Mouse (Mus musculus): ENCODE results near the gene Mapkapk2. TPM values are rescaled to one million over a fixed set of nuclear protein-coding genes. Genes with fewer than 3 reads are reported as not detected.
A peak's percentile ranks its signal among the peaks of the same experiment; 100 is the strongest.
"Not testable (repeated sequence)": the region's sequence is repeated elsewhere in the genome, so short reads cannot be mapped to it uniquely, and the experiment has no call there.

Gene Mapkapk2
- polyA plus RNA-seq, 1 experiment from 2014 or later: 25.7 TPM

DNA sequence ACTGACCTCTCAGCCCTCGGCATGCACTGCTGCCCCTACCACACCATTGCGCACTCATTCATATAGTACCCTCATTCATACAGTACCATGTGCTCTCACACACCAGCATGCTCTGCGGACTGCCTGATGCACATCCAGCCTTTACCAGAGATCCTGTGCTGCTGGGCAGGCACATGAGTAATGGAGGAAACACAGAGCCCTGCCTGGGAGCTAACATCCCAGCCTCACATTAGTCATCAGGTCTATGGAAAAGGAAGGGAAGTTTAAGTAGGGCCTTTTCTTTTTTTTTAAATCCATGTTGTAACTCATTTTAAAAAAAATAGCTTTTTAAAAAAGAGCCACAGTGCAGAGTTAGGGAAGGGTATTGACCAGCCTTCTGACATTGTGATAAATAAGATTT lies 54.9 kb downstream of the Mapkapk2 start:
- Histone ChIP-seq H3K9me3 (replicated peaks) (no peaks in the 10 kb centered on the region), H3K4me1 (no peaks in the 10 kb centered on the region; the same call in 1 of the 2 replicates), H3K27ac (no peak overlapping the region), H3K36me3 (no peaks in the 10 kb centered on the region), H3K4me3 (no peak overlapping the region), H3K4me2 (no peak overlapping the region), H3K9ac (no peak overlapping the region), H3K27me3 (replicated peaks) (no peaks in the 10 kb centered on the region)
- ATAC-seq: no peak
- WGBS (ENCODE audit: insufficient replicate concordance): 81% methylated on average over 3 of the region's 3 CpGs

GRCm38 (mm10) chr1:131042263-131042662 lies 55.4 kb downstream of the Mapkapk2 start:
- no peaks in the 10 kb centered on the region; the same call in 1 of the 2 replicates for H3K4me1 ChIP-seq
- ATAC-seq: no peak
- no peak overlapping the region for H3K9ac ChIP-seq
- H3K9me3 ChIP-seq (replicated peaks): no peaks in the 10 kb centered on the region
- H3K4me2 ChIP-seq: no peak overlapping the region
- H3K36me3 ChIP-seq: no peaks in the 10 kb centered on the region
- H3K4me3 ChIP-seq: no peak overlapping the region
- WGBS (ENCODE audit: insufficient replicate concordance): 46% methylated on average over 2 of the region's 2 CpGs
- H3K27ac ChIP-seq: no peak overlapping the region
- no peaks in the 10 kb centered on the region for H3K27me3 ChIP-seq (replicated peaks)

GRCm38 (mm10) chr1:131039479-131039878 lies 58.1 kb downstream of the Mapkapk2 start:
- ATAC-seq: no peak

DNA sequence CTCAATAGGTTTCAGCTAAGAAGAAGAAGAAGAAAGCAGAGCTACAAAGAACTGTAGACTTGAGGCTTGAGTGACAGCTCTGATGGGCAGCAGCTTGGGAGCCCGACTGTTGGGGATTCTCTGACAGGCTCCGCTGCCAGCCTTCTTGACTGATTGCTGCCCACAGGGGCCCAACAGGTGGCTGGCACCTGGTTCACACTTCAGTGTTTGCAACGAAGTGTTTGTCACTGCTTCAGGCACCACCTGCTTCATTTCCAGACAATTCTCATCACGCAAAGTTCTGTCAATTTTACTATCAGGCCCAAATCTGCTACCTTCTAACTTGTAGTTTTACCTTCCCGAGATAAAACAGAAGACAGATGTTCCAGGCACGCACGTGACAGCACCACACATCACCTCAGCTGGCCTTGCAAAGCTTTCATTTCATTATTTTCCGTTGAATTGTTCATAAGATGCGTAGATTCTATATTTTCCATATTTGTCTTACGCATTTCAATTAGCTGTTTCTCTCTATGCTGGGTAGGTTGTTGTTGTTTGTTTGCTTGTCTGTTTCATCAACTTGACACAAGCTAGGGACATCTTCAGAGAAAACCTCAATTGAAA lies 59.1 kb downstream of the Mapkapk2 start:
- Histone ChIP-seq H3K9ac (no peak overlapping the region), H3K4me3 (no peak overlapping the region), H3K4me1 (no peaks in the 10 kb centered on the region; the same call in 1 of the 2 replicates), H3K36me3 (no peaks in the 10 kb centered on the region), H3K4me2 (no peak overlapping the region), H3K27ac (no peak overlapping the region), H3K27me3 (replicated peaks) (no peaks in the 10 kb centered on the region), H3K9me3 (replicated peaks) (no peaks in the 10 kb centered on the region)
- no peak for ATAC-seq
- 71% methylated on average over 10 of the region's 10 CpGs for WGBS (ENCODE audit: insufficient replicate concordance)

More at GRCm38 (mm10) chr1:131039479-131039878, 58.1 kb downstream of the Mapkapk2 start:
- WGBS (ENCODE audit: insufficient replicate concordance): 67% methylated on average over 5 of the region's 5 CpGs
- Histone ChIP-seq H3K27ac (no peak overlapping the region), H3K27me3 (replicated peaks) (no peaks in the 10 kb centered on the region), H3K4me1 (no peaks in the 10 kb centered on the region; the same call in 1 of the 2 replicates), H3K9me3 (replicated peaks) (no peaks in the 10 kb centered on the region), H3K36me3 (no peaks in the 10 kb centered on the region), H3K4me2 (no peak overlapping the region), H3K4me3 (no peak overlapping the region), H3K9ac (no peak overlapping the region)

GRCm38 (mm10) chr1:131038001-131038400 lies 59.6 kb downstream of the Mapkapk2 start:
- Histone ChIP-seq H3K9ac (no peak overlapping the region), H3K9me3 (replicated peaks) (no peaks in the 10 kb centered on the region), H3K36me3 (no peaks in the 10 kb centered on the region), H3K4me1 (no peaks in the 10 kb centered on the region; the same call in 1 of the 2 replicates), H3K27ac (no peak overlapping the region), H3K4me2 (no peak overlapping the region), H3K27me3 (replicated peaks) (no peaks in the 10 kb centered on the region), H3K4me3 (no peak overlapping the region)
- no peak for ATAC-seq
- WGBS (ENCODE audit: insufficient replicate concordance): 72% methylated on average over 5 of the region's 5 CpGs

DNA sequence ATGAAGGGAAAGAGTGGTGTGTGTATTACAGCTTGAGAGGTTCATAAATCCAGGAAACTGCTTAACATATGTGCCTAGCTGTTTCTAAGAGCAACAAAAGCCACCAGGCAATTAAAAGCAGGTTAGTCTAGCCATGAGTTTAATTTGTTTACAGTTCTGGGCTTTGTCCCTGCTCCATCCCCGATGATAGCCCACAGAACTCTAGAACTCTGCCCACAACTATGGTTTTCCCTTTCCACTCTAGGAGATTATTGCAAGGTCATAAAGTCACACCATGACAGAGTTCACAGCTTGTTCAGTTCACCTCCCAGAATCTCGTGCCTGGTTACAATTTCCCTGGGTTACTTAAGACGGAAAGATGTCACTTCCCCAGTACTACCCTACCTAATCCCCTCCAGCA lies 66.4 kb downstream of the Mapkapk2 start:
- Histone ChIP-seq H3K4me3 (no peak overlapping the region), H3K27ac (no peak overlapping the region), H3K9me3 (replicated peaks) (no peaks in the 10 kb centered on the region), H3K4me1 (peaks cover 20% of the 10 kb centered on the region), H3K36me3 (no peaks in the 10 kb centered on the region), H3K4me2 (no peak overlapping the region), H3K27me3 (replicated peaks) (no peaks in the 10 kb centered on the region; the same call in 1 of the 2 replicates), H3K9ac (no peak overlapping the region)
- ATAC-seq: no peak
- 43% methylated on average over 3 of the region's 3 CpGs for WGBS (ENCODE audit: insufficient replicate concordance)

DNA sequence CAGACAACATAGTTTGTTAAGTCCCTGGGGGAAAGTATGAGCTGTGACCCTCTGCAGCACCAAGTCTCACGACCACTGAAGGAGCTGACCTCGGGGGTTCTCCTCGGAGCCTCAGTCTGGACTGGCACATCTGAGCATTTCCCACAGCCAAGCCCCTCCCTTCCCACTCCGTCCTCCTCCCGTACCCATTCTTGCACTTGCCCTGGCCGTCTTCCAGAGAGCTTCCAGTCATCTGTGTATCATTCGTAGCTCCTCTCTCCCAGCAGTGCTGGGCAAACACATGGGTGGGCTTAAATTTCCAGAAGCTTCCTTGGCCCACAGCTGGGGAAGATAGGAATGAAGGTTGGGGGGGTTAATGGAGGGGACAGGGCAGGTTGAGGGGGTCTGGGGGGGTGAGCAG lies 67.4 kb downstream of the Mapkapk2 start:
- H3K4me3 ChIP-seq: no peak overlapping the region
- peaks cover 30% of the 10 kb centered on the region for H3K4me1 ChIP-seq
- no peak overlapping the region for H3K9ac ChIP-seq
- no peaks in the 10 kb centered on the region for H3K36me3 ChIP-seq
- H3K27me3 ChIP-seq (replicated peaks): no peaks in the 10 kb centered on the region; the same call in 1 of the 2 replicates
- no peaks in the 10 kb centered on the region for H3K9me3 ChIP-seq (replicated peaks)
- H3K27ac ChIP-seq: no peak overlapping the region
- no peak for ATAC-seq
- WGBS (ENCODE audit: insufficient replicate concordance): 57% methylated on average over 7 of the region's 7 CpGs
- no peak overlapping the region for H3K4me2 ChIP-seq

GRCm38 (mm10) chr1:131029215-131029614 lies 68.4 kb downstream of the Mapkapk2 start:
- Histone ChIP-seq H3K27me3 (replicated peaks) (no peaks in the 10 kb centered on the region; the same call in 1 of the 2 replicates), H3K4me1 (peaks cover 33% of the 10 kb centered on the region), H3K9me3 (replicated peaks) (no peaks in the 10 kb centered on the region), H3K4me2 (peak overlapping the region; percentile 25), H3K27ac (peak overlapping the region; percentile 8; the same call in 1 of the 2 replicates), H3K9ac (no peak overlapping the region), H3K4me3 (no peak overlapping the region), H3K36me3 (no peaks in the 10 kb centered on the region)
- peak; percentile 92 for ATAC-seq
- WGBS (ENCODE audit: insufficient replicate concordance): 17% methylated on average over 3 of the region's 3 CpGs

DNA sequence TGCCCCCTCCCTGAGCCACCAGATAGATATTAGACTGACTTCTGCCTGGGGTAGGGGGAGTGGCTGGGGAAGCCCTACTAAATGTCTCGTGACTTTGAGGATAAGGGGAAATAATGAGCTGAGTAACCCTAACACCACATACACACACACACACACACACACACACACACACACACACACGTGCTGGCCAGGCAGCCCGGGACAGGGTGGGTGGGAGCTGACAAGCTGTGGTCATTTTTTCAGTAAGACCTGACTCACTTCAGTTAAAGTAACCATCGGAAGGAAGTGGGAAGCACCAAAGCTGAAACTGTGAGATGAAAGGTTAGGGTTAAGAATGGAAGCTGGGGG lies 71.8 kb downstream of the Mapkapk2 start:
- peaks cover 33% of the 10 kb centered on the region for H3K4me1 ChIP-seq
- H3K36me3 ChIP-seq: no peaks in the 10 kb centered on the region
- H3K4me3 ChIP-seq: no peak overlapping the region
- 15% methylated on average over 4 of the region's 4 CpGs for WGBS (ENCODE audit: insufficient replicate concordance)
- ATAC-seq: peak; percentile 40; the same call in 1 of the 2 replicates
- H3K9ac ChIP-seq: no peak overlapping the region
- H3K4me2 ChIP-seq: no peak overlapping the region
- no peaks in the 10 kb centered on the region for H3K9me3 ChIP-seq (replicated peaks)
- peaks cover 20% of the 10 kb centered on the region for H3K27me3 ChIP-seq (replicated peaks)
- H3K27ac ChIP-seq: no peak overlapping the region

- H3K27ac ChIP-seq: no peak overlapping the region
- H3K4me3 ChIP-seq: no peak overlapping the region
- 45% methylated on average over 8 of the region's 8 CpGs for WGBS (ENCODE audit: insufficient replicate concordance)
- peaks cover 27% of the 10 kb centered on the region for H3K27me3 ChIP-seq (replicated peaks)
- ATAC-seq: peak; percentile 57
- no peak overlapping the region for H3K4me2 ChIP-seq
- no peaks in the 10 kb centered on the region for H3K9me3 ChIP-seq (replicated peaks)
- H3K9ac ChIP-seq: no peak overlapping the region
- H3K36me3 ChIP-seq: no peaks in the 10 kb centered on the region
- H3K4me1 ChIP-seq: peaks cover 33% of the 10 kb centered on the region
These were observed 72.5 kb downstream of the Mapkapk2 start for GRCm38 (mm10) chr1:131024900-131025842.

- WGBS (ENCODE audit: insufficient replicate concordance): 66% methylated on average over 4 of the region's 4 CpGs
- H3K36me3 ChIP-seq; H3K4me2 ChIP-seq; H3K9me3 ChIP-seq (replicated peaks); H3K27ac ChIP-seq; H3K9ac ChIP-seq; H3K4me3 ChIP-seq; ATAC-seq: not testable (repeated sequence)
- Histone ChIP-seq H3K4me1 (peaks cover 15% of the 10 kb centered on the region), H3K27me3 (replicated peaks) (peaks cover 33% of the 10 kb centered on the region)
These were observed 74.3 kb downstream of the Mapkapk2 start for GRCm38 (mm10) chr1:131023250-131023858.

Data from liver, embryonic 12.5 days (tissue).